Mouse (Mus musculus): ENCODE data around the gene Zfp719.

The Zfp719 gene

DNA sequence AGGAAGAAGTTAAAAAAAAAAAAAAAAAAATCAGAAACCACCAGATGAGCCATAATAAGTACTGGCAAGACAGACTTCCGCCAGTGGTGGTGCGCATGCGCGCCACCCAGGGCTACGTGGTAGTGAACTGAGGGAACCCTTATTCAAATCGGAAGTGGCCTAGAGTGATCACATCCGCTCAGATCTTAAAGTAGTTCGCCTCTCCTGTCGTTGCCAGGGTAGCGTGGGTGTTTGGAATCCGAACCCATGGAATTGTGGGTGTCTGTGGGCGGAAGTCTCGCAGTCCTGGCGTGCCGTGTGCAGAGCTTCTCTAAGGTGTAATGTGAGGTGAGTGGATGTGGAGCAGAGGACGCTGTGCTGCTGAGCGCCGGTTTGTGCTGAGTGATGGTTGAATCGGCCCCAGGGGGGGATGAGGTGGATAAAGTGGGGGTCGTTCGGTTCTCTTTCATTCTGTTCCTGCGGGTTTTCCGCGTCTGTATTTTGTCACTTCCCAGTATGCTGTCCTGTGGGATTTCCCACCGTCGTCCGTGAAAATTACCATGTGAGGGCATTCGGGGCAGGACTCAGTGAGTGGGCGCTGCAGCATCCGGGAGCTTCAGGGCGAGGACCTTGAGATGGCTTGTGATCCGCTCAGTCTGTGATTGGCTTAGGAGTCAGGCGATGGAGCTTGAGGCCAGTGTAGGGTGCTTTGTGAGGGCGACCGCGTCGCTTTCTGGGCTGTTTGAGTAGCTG is at the start of gene Zfp719:
Gene Zfp719 (plus strand): TSS at position 171 of the 732 bp plus-strand sequence.
- DNase-seq = peak; percentile 88

DNA sequence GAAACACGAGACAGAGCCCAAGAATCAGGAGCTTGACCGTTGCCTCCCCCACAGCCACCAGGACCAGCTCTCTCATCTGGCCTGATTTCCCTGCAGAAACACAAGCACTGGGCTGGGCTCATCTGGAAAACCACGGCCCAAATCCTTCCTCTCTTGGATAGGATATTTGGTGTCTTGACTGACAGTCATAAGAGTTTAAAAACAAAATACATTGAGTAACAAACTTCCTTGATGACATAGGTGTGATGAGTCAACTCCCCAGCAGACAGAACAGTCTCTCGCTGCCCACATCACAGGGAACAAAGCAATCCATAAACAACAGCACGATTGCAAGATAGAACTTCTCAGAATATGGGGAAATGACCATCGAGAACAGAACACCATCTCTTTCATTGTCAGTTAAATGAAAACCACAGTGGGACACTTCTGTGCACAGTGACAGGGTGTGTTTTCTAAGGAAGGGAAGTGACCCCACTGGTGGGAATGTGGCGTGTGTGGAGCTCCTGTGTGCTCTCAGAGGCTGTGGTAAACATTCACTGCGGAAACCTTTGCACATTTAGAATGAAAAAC is 49.1 kb upstream of the Zfp719 start:
- no peak for DNase-seq

- DNase-seq = no peak
Measured at GRCm38 (mm10) chr7:43532936-43533505, 46.4 kb upstream of the Zfp719 start.

- no peak for DNase-seq
Measured at GRCm38 (mm10) chr7:43538524-43538923, 40.9 kb upstream of the Zfp719 start.

- DNase-seq = no peak
Measured at GRCm38 (mm10) chr7:43544225-43544977, 35.0 kb upstream of the Zfp719 start, which contains the start of gene Cd33. TSS of gene Cd33 (minus strand) at chr7:43544428.

DNA sequence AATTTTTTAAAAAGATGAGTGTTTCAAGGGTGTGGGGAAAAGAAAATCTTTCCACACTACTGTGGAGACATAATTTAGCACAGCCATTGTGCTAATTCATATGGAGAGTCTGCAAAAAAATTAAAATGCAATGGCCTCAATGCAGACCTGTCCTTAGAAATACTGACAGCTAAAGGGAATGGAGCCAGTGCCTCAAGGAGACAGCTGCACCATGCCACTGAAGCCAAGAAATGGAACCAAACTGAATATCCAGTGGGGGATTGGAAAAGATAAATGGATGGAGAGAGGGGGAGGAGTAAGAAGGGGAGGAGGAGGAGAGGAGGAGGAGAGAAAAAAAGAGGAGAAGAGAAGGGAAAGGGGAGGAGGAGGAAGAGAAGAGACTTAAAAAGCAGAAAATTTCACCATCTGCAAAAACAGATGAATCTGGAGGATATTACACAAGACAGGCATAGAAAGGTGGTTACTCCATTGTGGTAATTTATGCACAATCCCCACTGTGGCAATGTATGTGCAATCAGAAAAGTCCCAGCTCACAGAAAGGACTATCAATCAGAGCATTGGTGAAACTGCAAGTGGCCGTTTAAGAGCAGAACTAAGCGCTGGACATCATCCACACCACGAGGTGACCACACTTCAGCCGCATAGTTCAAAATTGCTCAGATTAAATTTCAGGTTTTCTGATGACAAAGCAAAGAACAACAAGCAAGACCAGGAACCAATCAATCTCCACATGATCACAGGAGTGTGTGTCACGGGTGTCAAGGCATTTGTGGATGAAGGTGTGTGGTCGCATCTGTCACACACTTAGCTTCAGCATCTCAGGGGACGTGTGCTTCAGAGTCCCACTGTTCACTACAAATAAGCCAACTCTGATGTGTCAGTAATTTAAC is 33.5 kb upstream of the Zfp719 start:
- no peak for DNase-seq

DNA sequence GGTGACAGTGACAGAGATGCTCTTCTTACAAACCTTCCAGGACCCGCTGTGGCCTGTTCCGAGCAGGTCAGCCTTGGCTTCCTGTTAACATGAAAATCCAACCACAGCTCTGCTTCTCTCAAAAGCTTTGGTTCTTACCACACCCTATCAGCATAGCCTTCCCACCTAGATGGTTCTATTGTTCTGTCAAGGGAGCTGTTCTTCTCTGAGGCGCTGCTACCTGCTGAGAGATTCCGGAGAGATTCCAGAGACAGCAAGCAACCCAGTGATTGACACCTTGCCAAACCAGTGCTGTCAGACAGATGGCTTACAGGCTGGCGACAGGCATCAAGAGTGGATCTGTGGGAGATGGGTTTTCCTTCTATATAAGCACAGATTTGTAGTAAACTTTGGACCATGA is 31.7 kb upstream of the Zfp719 start:
- DNase-seq = no peak

- no peak for DNase-seq
Measured at GRCm38 (mm10) chr7:43548206-43548605, 31.2 kb upstream of the Zfp719 start.

- no peak for DNase-seq
Measured at GRCm38 (mm10) chr7:43553153-43553552, 26.3 kb upstream of the Zfp719 start.

DNA sequence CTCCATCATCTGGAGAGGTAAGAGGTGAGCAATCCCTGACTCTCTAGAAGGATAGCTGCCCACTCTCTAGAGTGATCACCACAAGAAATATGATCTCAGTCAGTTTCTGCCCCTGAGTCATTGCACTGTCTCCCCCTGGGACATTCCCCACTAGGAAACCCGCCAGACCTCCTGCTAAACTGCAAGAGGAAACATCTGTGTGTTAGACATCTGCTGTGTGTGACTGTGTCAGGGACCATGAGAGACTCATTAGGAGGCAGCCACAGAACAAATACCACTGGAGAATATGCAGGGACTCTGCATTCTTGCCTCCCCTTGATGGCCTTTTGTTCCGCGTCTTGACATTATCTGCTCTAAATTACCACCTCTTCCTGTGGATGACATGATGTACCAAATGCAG is 24.9 kb upstream of the Zfp719 start:
- no peak for DNase-seq

- DNase-seq = no peak
Measured at GRCm38 (mm10) chr7:43555351-43555750, 24.1 kb upstream of the Zfp719 start.

DNA sequence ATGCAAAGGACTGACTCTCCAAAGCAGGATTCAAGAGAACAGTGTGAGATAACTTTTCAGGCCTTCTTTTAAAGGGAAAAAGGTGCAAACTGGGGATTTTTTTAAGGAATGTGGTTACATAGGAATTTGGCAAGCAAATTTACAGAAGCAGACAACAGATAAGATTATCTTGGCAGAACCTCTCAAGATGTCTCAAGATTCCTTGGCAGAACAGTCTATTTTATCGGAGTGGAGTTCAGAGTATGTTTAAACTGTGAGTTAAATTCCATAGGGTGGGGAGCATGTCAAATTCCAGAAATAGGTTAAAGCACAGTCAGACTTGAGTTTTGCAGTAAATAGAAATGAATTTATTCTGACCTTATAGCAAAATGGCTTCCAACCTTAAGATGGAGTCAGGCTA is 22.5 kb upstream of the Zfp719 start:
- DNase-seq = no peak

DNA sequence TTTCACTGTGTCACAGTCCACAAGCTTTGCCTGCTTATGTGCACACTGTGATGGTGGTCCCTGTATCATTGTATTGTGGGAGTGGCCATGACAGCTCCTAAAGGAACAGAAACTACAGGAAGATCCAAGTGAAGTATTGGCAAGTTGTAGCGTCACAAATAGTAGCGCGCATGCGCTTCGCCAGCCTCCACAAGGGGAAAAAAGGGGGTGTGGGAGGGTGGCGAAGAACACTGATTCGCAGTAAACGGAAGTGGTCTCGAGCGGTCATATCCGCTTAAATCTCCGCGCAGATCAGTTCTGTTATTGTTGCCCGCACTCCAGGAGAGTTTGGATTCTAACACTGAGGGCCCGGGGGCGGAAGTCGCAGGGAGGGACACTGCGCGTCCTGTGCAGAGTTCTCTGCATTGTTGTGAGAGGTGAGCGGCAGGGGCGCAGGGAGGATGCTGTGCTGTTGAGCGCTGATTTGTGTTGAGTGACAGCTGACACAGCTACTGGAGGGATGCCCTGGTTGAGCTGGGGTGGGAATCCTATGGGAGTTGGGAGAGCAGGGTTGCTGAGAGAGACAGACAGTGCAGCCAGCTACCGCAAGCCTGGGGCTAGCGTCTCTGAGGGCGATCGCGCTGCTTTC is 17.3 kb upstream of the Zfp719 start, which contains the start of gene Zfp658:
Gene Zfp658 (plus strand): TSS at position 251 of the 628 bp plus-strand sequence.
- DNase-seq = peak; percentile 71

GRCm38 (mm10) chr7:43562651-43563070 is 16.7 kb upstream of the Zfp719 start:
- DNase-seq = peak; percentile 18

DNA sequence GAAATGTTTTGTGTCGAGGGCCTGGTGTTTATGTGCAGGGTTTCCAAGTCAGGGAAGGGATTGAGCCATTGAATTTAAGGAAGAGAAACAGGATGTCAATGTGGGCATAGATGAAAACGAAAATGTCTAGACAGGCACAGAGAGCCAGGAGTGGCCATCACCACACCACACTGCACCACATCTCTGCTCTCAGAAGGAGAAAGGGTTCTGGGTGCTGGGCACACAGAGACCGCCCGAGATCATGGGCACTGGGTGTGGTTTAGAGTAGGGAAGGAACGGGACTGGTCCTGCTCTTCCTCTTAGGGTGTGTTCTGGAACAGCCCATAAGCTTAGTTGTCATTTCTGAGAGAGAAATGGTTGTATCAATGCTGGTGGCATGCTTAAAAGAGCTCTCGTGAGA is 16.1 kb upstream of the Zfp719 start:
- DNase-seq = no peak

DNA sequence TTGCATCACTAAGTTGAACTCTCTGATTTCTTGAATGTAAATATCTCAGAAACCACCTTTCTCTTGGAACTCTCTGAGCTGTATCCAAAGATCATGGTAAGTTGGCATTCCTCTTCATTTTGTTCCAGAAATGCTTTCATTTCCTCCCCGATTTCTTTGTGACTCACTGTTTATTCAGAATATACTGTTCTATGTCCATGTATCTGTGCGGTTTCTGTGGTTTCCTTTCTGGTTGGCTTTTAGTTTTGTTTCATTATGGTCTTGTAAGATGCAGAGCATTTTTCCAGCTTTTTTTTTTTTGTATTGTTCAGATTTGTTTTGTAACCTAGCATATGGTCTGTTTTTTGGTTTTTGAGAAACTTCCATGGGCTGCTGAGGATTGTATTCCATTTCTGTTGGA is 8.2 kb upstream of the Zfp719 start:
- no peak for DNase-seq

DNA sequence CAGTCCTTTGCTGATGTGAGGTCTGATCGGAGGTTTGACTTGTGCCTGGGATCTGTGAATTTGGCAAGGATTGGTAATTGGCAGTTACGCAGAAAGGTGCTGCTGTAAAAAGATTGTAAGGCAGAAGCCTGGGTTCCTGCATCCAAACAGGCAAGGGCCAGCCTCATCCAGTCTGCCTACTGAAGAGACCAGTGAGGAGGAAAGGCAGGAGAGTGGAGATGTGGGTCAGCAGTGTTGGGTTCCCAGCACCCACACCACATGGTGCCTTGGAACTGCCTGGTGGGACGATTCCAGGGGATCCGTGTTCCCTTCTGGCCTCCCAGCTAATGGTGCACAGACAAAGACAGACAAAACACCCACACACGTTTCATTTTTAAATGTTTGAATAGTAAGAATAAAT is 1.1 kb downstream of the Zfp719 start:
- no peak for DNase-seq

GRCm38 (mm10) chr7:43584790-43585189 is 5.4 kb downstream of the Zfp719 start:
- DNase-seq = peak; percentile 11

DNA sequence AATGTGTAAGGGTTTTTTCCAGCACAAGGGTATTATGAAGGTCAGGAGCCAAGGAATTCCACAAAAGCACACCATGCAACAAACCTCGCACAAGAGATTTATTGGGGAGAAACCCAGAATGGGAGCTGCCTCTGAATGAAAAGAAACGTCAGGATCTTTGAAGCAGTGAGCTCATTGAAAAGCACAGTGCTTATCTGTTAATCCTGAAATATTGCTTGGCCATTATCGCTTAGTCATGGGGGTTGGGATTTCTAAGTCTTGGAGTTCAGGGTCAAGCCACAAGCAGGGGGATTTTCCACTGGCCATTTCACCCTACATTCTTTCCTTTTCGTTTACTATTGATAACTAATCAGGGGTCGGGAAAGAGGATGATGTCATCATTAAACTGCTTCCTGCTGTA is 22.5 kb downstream of the Zfp719 start:
- no peak for DNase-seq

GRCm38 (mm10) chr7:43606896-43607742 is 27.7 kb downstream of the Zfp719 start, which contains the start of gene Zfp819:
TSS of gene Zfp819 (plus strand) at chr7:43607169.
- peak; percentile 37 for DNase-seq

DNA sequence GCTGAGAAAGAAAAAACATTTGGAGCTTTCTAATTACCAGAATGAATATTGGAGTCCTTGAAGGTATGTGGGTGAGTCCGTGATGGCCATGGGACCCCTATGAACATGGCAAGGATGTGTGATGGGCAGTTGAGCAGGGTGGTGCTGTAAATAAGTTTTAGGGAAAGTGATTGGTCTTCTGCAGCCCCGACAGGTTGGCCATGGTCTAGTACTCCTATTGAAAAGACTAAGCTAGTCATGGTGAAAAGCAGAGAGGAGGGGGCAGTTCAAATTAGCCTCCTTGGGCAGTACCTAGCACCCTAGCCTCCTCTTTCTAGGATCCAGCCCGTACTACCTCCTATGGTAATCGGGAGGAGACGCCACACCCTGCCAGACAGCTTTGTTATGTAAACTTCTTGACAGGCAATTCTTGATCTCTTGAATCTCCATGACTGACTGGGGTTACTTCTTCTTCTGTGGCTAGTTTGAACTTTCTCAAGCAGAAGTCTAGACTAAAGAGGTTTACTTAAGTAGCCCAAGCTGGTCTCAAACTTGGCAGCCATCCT is 28.4 kb downstream of the Zfp719 start:
- no peak for DNase-seq
